Mouse (Mus musculus) forebrain, postnatal 0 days (tissue): ENCODE measurements at regions not wholly inside any gene's neighbourhood (a gene's known extent, or its start where the extent isn't known, plus 50 kb on each side); places are given as distances from the start of the nearest gene placed in this dataset.
"Not testable (repeated sequence)": the region's sequence is repeated elsewhere in the genome, so short reads cannot be mapped to it uniquely, and the experiment has no call there.

ENCODE experiments used
- ATAC-seq: fragments of 200-750 bp; cut with Nextera tagmentation; 2 replicates; pipeline ENCODE4 v1.8.0; 2017; ENCODE audit warnings: mild to moderate bottlenecking, moderate library complexity
- DNase-seq: peaks from one replicate; pipeline ENCODE4 v3.0.0-alpha.2; 2015
- H3K27ac ChIP-seq: fragments of 300-500 bp; sonication (generic); 2 replicates; pipeline ENCODE4 v1.5.1; 2014; ENCODE audit warnings: low read depth, mild to moderate bottlenecking, antibody characterized with exemption, low read length, moderate library complexity, mixed read lengths
- H3K27me3 ChIP-seq: fragments of 300-500 bp; sonication (generic); 2 replicates; pipeline ENCODE4 v1.6.1; 2014; ENCODE audit warnings: mild to moderate bottlenecking, low read length, mixed read lengths; ENCODE audit not compliant: insufficient read depth
- H3K36me3 ChIP-seq: fragments of 300-500 bp; sonication (generic); 2 replicates; pipeline ENCODE4 v1.6.1; 2014; ENCODE audit warnings: mild to moderate bottlenecking, moderate library complexity; ENCODE audit not compliant: insufficient read depth
- H3K4me1 ChIP-seq: fragments of 300-500 bp; sonication (generic); 2 replicates; pipeline ENCODE4 v1.6.1; 2014; ENCODE audit warnings: antibody characterized with exemption; ENCODE audit not compliant: insufficient read depth
- H3K4me2 ChIP-seq: fragments of 300-500 bp; sonication (generic); 2 replicates; pipeline ENCODE4 v1.6.1; 2014; ENCODE audit warnings: low read depth, mild to moderate bottlenecking, moderate library complexity
- H3K4me3 ChIP-seq: fragments of 300-500 bp; sonication (generic); 2 replicates; pipeline ENCODE4 v1.5.1; 2014; ENCODE audit warnings: low read depth, low read length, mixed read lengths
- H3K9ac ChIP-seq: fragments of 300-500 bp; sonication (generic); 2 replicates; pipeline ENCODE4 v1.6.1; 2014; ENCODE audit warnings: mild to moderate bottlenecking
- H3K9me3 ChIP-seq: fragments of 300-500 bp; sonication (generic); 2 replicates; pipeline ENCODE4 v1.6.1; 2016; ENCODE audit warnings: low read length
- CTCF ChIP-seq: sonication (generic); IDR thresholded peaks from 2 replicates; pipeline ENCODE4 v1.5.1; 2016; ENCODE audit warnings: antibody characterized with exemption, control low read depth, low read depth
- WGBS: fragments of 180-500 bp; shearing (Covaris S2); extraction: QIAGEN DNeasy Blood & Tissue Kit; methylation state at CpG from one replicate; pipeline ENCODE4 v1.1.7; 2014; 5-methylcytosine and 5-hydroxymethylcytosine counted together

GRCm38 (mm10) chr19:49314229-49314628 is 1108.4 kb downstream of the Sorcs3 start:
- no peak for TF ChIP-seq CTCF
- Histone ChIP-seq H3K4me1 (no peaks in the 10 kb centered on the region), H3K36me3 (no peaks in the 10 kb centered on the region), H3K9ac (no peak overlapping the region), H3K27me3 (no peaks in the 10 kb centered on the region), H3K9me3 (0 out of 2 replicates have a peak, but pooled peaks cover 2% of the 10 kb centered on the region), H3K4me3 (no peak overlapping the region), H3K27ac (no peak overlapping the region), H3K4me2 (no peak overlapping the region)
- DNase-seq (no peak), ATAC-seq (no peak)
- 88% methylated on average over 1 of the region's 1 CpGs for WGBS

GRCm38 (mm10) chr19:49359642-49360041 is 1153.8 kb downstream of the Sorcs3 start:
- Histone ChIP-seq H3K27me3 (no peaks in the 10 kb centered on the region), H3K4me1 (no peaks in the 10 kb centered on the region), H3K27ac (no peak overlapping the region), H3K9me3 (no peaks in the 10 kb centered on the region), H3K4me2 (no peak overlapping the region), H3K4me3 (no peak overlapping the region), H3K36me3 (no peaks in the 10 kb centered on the region), H3K9ac (no peak overlapping the region)
- no peak for TF ChIP-seq CTCF
- no peak for DNase-seq
- ATAC-seq, result no peak
- WGBS, result 80% methylated on average over 3 of the region's 3 CpGs

GRCm38 (mm10) chr19:49360715-49361114 is 1154.9 kb downstream of the Sorcs3 start:
- DNase-seq (no peak), ATAC-seq (no peak)
- H3K27me3 ChIP-seq, result no peaks in the 10 kb centered on the region
- H3K9ac ChIP-seq, result no peak overlapping the region
- no peaks in the 10 kb centered on the region for H3K36me3 ChIP-seq
- H3K4me3 ChIP-seq, result no peak overlapping the region
- no peak for TF ChIP-seq CTCF
- no peak overlapping the region for H3K4me2 ChIP-seq
- H3K9me3 ChIP-seq, result no peaks in the 10 kb centered on the region
- H3K27ac ChIP-seq, result no peak overlapping the region
- 63% methylated on average over 5 of the region's 5 CpGs for WGBS
- H3K4me1 ChIP-seq, result no peaks in the 10 kb centered on the region

- not testable (repeated sequence) for H3K27ac ChIP-seq
Observed at GRCm38 (mm10) chr19:49361116-49361515, 1155.3 kb downstream of the Sorcs3 start.

GRCm38 (mm10) chr19:49372921-49373320 is 1167.1 kb downstream of the Sorcs3 start:
- Histone ChIP-seq H3K9ac (no peak overlapping the region), H3K4me2 (no peak overlapping the region), H3K36me3 (no peaks in the 10 kb centered on the region), H3K4me1 (no peaks in the 10 kb centered on the region), H3K4me3 (no peak overlapping the region), H3K9me3 (no peaks in the 10 kb centered on the region), H3K27ac (no peak overlapping the region), H3K27me3 (no peaks in the 10 kb centered on the region)
- DNase-seq (no peak), ATAC-seq (no peak)
- WGBS, result 85% methylated on average over 1 of the region's 1 CpGs
- no peak for TF ChIP-seq CTCF

More at GRCm38 (mm10) chr19:49361116-49361515, 1155.3 kb downstream of the Sorcs3 start:
- H3K4me3 ChIP-seq, H3K36me3 ChIP-seq, H3K4me1 ChIP-seq, H3K27me3 ChIP-seq, H3K4me2 ChIP-seq, H3K9ac ChIP-seq, H3K9me3 ChIP-seq, DNase-seq: not testable (repeated sequence)
- 45% methylated on average over 10 of the region's 11 CpGs for WGBS
- ATAC-seq, result peak; percentile 51; the same call in 1 of the 2 replicates

GRCm38 (mm10) chr19:49374295-49374694 is 1168.5 kb downstream of the Sorcs3 start:
- no peak overlapping the region for H3K9ac ChIP-seq
- 97% methylated on average over 2 of the region's 2 CpGs for WGBS

GRCm38 (mm10) chr19:49374926-49375325 is 1169.1 kb downstream of the Sorcs3 start:
- H3K9ac ChIP-seq, result no peak overlapping the region

More at GRCm38 (mm10) chr19:49374295-49374694, 1168.5 kb downstream of the Sorcs3 start:
- no peak overlapping the region for H3K27ac ChIP-seq
- no peak overlapping the region for H3K4me2 ChIP-seq
- ATAC-seq (no peak), DNase-seq (no peak)
- no peak overlapping the region for H3K4me3 ChIP-seq
- no peaks in the 10 kb centered on the region for H3K27me3 ChIP-seq
- no peak for TF ChIP-seq CTCF
- no peaks in the 10 kb centered on the region for H3K9me3 ChIP-seq
- H3K4me1 ChIP-seq, result no peaks in the 10 kb centered on the region
- H3K36me3 ChIP-seq, result no peaks in the 10 kb centered on the region

More at GRCm38 (mm10) chr19:49374926-49375325, 1169.1 kb downstream of the Sorcs3 start:
- Histone ChIP-seq H3K4me3 (no peak overlapping the region), H3K4me2 (no peak overlapping the region), H3K4me1 (no peaks in the 10 kb centered on the region), H3K27ac (no peak overlapping the region), H3K9me3 (no peaks in the 10 kb centered on the region), H3K27me3 (no peaks in the 10 kb centered on the region), H3K36me3 (no peaks in the 10 kb centered on the region)
- DNase-seq (no peak), ATAC-seq (no peak)
- no peak for TF ChIP-seq CTCF
- 73% methylated on average over 3 of the region's 3 CpGs for WGBS
